Mouse (Mus musculus) heart, postnatal 4 days (tissue): ENCODE measurements around the gene Ddx52. TPM values are rescaled to one million over a fixed set of nuclear protein-coding genes. Genes with fewer than 3 reads are reported as not detected.
A peak's percentile ranks its signal among the peaks of the same experiment; 100 is the strongest.

Experiments used
- DNase-seq: peaks from one replicate; pipeline ENCODE4 v3.0.0; 2021
- total RNA-seq, 2 experiments: library from RNA; stranded (reverse); gene quantifications; 2 replicates each; pipeline ENCODE4 v1.2.3; 2021

Gene Ddx52
- 10 to 100 TPM; 13.4 to 14.0 TPM for total RNA-seq

GRCm38 (mm10) chr11:83941950-83942840 is at the start of gene Ddx52:
Gene Ddx52 (plus strand): TSS chr11:83942062.
- peak; percentile 89 for DNase-seq

GRCm38 (mm10) chr11:83893325-83893724 is 48.5 kb upstream of the Ddx52 start:
- no peak for DNase-seq

GRCm38 (mm10) chr11:83896430-83897410 is 45.1 kb upstream of the Ddx52 start:
- DNase-seq, result no peak

GRCm38 (mm10) chr11:83897569-83897968 is 44.3 kb upstream of the Ddx52 start:
- no peak for DNase-seq

GRCm38 (mm10) chr11:83902812-83903211 is 39.0 kb upstream of the Ddx52 start:
- DNase-seq, result no peak

GRCm38 (mm10) chr11:83905756-83906155 is 36.1 kb upstream of the Ddx52 start:
- no peak for DNase-seq

- DNase-seq, result no peak
Measured at GRCm38 (mm10) chr11:83908376-83908775, 33.5 kb upstream of the Ddx52 start.

GRCm38 (mm10) chr11:83913824-83914311 is 28.0 kb upstream of the Ddx52 start:
- DNase-seq, result no peak

GRCm38 (mm10) chr11:83914501-83914900 is 27.4 kb upstream of the Ddx52 start:
- DNase-seq, result no peak

- DNase-seq, result no peak
Measured at GRCm38 (mm10) chr11:83922600-83922999, 19.3 kb upstream of the Ddx52 start.

GRCm38 (mm10) chr11:83927097-83927496 is 14.8 kb upstream of the Ddx52 start:
- peak; percentile 13 for DNase-seq

GRCm38 (mm10) chr11:83932506-83933106 is 9.3 kb upstream of the Ddx52 start:
- DNase-seq, result no peak

- DNase-seq, result no peak
Measured at GRCm38 (mm10) chr11:83933376-83933775, 8.5 kb upstream of the Ddx52 start.

GRCm38 (mm10) chr11:83935986-83936665 is 5.7 kb upstream of the Ddx52 start:
- DNase-seq, result peak; percentile 86

- DNase-seq, result no peak
Measured at GRCm38 (mm10) chr11:83938556-83938955, 3.3 kb upstream of the Ddx52 start.

- no peak for DNase-seq
Measured at GRCm38 (mm10) chr11:83956822-83957221, 15.0 kb downstream of the Ddx52 start.

GRCm38 (mm10) chr11:83961983-83962382 is 20.1 kb downstream of the Ddx52 start:
- no peak for DNase-seq

- DNase-seq, result peak; percentile 92
Measured at GRCm38 (mm10) chr11:83963991-83964921, 22.4 kb downstream of the Ddx52 start, which contains the start of gene Synrg. Gene Synrg (plus strand): TSS chr11:83964428.

GRCm38 (mm10) chr11:83967436-83968204 is 25.8 kb downstream of the Ddx52 start:
- peak; percentile 19 for DNase-seq

GRCm38 (mm10) chr11:83968205-83968575 is 26.3 kb downstream of the Ddx52 start:
- no peak for DNase-seq
